Mouse (Mus musculus) myocyte (in vitro differentiated cells): ENCODE measurements at regions not wholly inside any gene's neighbourhood (a gene's known extent, or its start where the extent isn't known, plus 50 kb on each side); places are given as distances from the start of the nearest gene placed in this dataset.
A peak's percentile ranks its signal among the peaks of the same experiment; 100 is the strongest.
"Not testable (repeated sequence)": the region's sequence is repeated elsewhere in the genome, so short reads cannot be mapped to it uniquely, and the experiment has no call there.

Experiments used
- H3K27me3 ChIP-seq: one replicate; pipeline ENCODE4 v1.6.1; 2011; ENCODE audit not compliant: control insufficient read depth, insufficient read depth, insufficient read length
- H3K36me3 ChIP-seq: one replicate; pipeline ENCODE4 v1.6.1; 2011; ENCODE audit not compliant: control insufficient read depth, insufficient read depth
- H3K4me2 ChIP-seq: one replicate; pipeline ENCODE4 v1.6.1; 2011; ENCODE audit warnings: low read depth, control low read depth
- H3K4me3 ChIP-seq: one replicate; pipeline ENCODE4 v1.5.1; 2011; ENCODE audit warnings: mild to moderate bottlenecking, control low read depth, moderate library complexity
- H3K79me2 ChIP-seq: one replicate; pipeline ENCODE4 v1.6.1; 2011; ENCODE audit not compliant: control insufficient read depth, insufficient read depth
- H3ac ChIP-seq: one replicate; pipeline ENCODE4 v1.6.1; 2011; ENCODE audit not compliant: control insufficient read depth, insufficient read length
- CEBPB ChIP-seq: IDR thresholded peaks from 2 replicates; pipeline ENCODE4 v1.6.1; 2011; ENCODE audit warnings: mild to moderate bottlenecking, moderate library complexity; ENCODE audit not compliant: poor library complexity, insufficient read depth, severe bottlenecking
- E2F4 ChIP-seq: IDR thresholded peaks from one replicate; pipeline ENCODE4 v1.6.1; 2011; ENCODE audit warnings: mild to moderate bottlenecking, control low read depth, moderate library complexity; ENCODE audit not compliant: insufficient read depth
- MAX ChIP-seq: IDR thresholded peaks from one replicate; pipeline ENCODE4 v1.6.1; 2011; ENCODE audit warnings: low read depth, mild to moderate bottlenecking, control low read depth
- MYOD1 ChIP-seq, 3 experiments: IDR thresholded peaks; one replicate each; pipeline ENCODE4 v1.6.1; 2011; ENCODE audit warnings: control low read depth in 2 of 3, low read depth in 2 of 3, mild to moderate bottlenecking in 2 of 3, moderate library complexity in 1 of 3; ENCODE audit not compliant: insufficient read length in 2 of 3, control insufficient read depth in 1 of 3
- MYOG ChIP-seq, 3 experiments: IDR thresholded peaks; one replicate each; pipeline ENCODE4 v1.6.1; 2011; ENCODE audit warnings: control low read depth in 2 of 3, low read depth in 2 of 3, mild to moderate bottlenecking in 2 of 3; ENCODE audit not compliant: insufficient read length in 2 of 3, control insufficient read depth in 1 of 3, insufficient read depth in 1 of 3
- POLR2A ChIP-seq: IDR thresholded peaks from one replicate; pipeline ENCODE4 v1.6.1; 2011; ENCODE audit warnings: low read depth, mild to moderate bottlenecking, control low read depth, moderate library complexity; ENCODE audit not compliant: insufficient read length
- POLR2AphosphoS2 ChIP-seq: IDR thresholded peaks from one replicate; pipeline ENCODE4 v1.6.1; 2011; ENCODE audit warnings: low read depth, control low read depth; ENCODE audit not compliant: insufficient read length
- REST ChIP-seq: IDR thresholded peaks from one replicate; pipeline ENCODE4 v1.6.1; 2011; ENCODE audit warnings: mild to moderate bottlenecking, control low read depth, moderate library complexity; ENCODE audit not compliant: insufficient read depth, insufficient read length
- SRF ChIP-seq: IDR thresholded peaks from one replicate; pipeline ENCODE4 v1.6.1; 2011; ENCODE audit warnings: low read depth; ENCODE audit not compliant: control insufficient read depth, insufficient read length
- TCF12 ChIP-seq: IDR thresholded peaks from one replicate; pipeline ENCODE4 v1.6.1; 2011; ENCODE audit warnings: mild to moderate bottlenecking, control low read depth; ENCODE audit not compliant: poor library complexity, insufficient read depth, severe bottlenecking
- TCF3 ChIP-seq: IDR thresholded peaks from one replicate; pipeline ENCODE4 v1.6.1; 2011; ENCODE audit warnings: low read depth, control low read depth; ENCODE audit not compliant: insufficient read length
- USF1 ChIP-seq: IDR thresholded peaks from one replicate; pipeline ENCODE4 v1.6.1; 2011; ENCODE audit warnings: low read depth, mild to moderate bottlenecking, control low read depth, moderate library complexity

- no peak overlapping the region for H3K4me2 ChIP-seq
- H3ac ChIP-seq, result no peak overlapping the region
- H3K79me2 ChIP-seq, result no peaks in the 10 kb centered on the region
- H3K36me3 ChIP-seq, result no peaks in the 10 kb centered on the region
- TF ChIP-seq USF1, result no peak
- TF ChIP-seq MYOG (IDR thresholded peaks at IDR 0.05; ENCODE audit: control insufficient read depth in 1 of 3, insufficient read depth in 1 of 3, insufficient read length in 2 of 3, low read depth in 2 of 3), result no peak
- TF ChIP-seq REST, result no peak
- no peak for TF ChIP-seq TCF3
- no peak for TF ChIP-seq E2F4
- TF ChIP-seq CEBPB, result no peak
- TF ChIP-seq MYOD1 (IDR thresholded peaks at IDR 0.05; ENCODE audit: control insufficient read depth in 1 of 3, insufficient read length in 2 of 3, low read depth in 2 of 3), result no peak
- TF ChIP-seq TCF12, result no peak
- no peak for TF ChIP-seq POLR2AphosphoS2
- TF ChIP-seq MAX, result no peak
- H3K4me3 ChIP-seq, result no peak overlapping the region
- no peaks in the 10 kb centered on the region for H3K27me3 ChIP-seq
Observed at GRCm38 (mm10) chr4:75466880-75467327, 188.8 kb upstream of the Dmac1 start.

- Histone ChIP-seq H3K36me3 (no peaks in the 10 kb centered on the region), H3K4me3 (no peak overlapping the region), H3K27me3 (no peaks in the 10 kb centered on the region), H3K4me2 (no peak overlapping the region), H3ac (no peak overlapping the region), H3K79me2 (no peaks in the 10 kb centered on the region)
- TF ChIP-seq MAX (no peak), E2F4 (no peak), CEBPB (no peak)
Observed at GRCm38 (mm10) chr4:75463579-75463978, 185.5 kb upstream of the Dmac1 start.

GRCm38 (mm10) chr4:75449478-75449877 lies 171.4 kb upstream of the Dmac1 start:
- Histone ChIP-seq H3K27me3 (no peaks in the 10 kb centered on the region), H3K36me3 (no peaks in the 10 kb centered on the region), H3K79me2 (no peaks in the 10 kb centered on the region), H3ac (no peak overlapping the region), H3K4me2 (no peak overlapping the region), H3K4me3 (no peak overlapping the region)
- TF ChIP-seq USF1 (no peak), TCF3 (no peak), MAX (no peak), CEBPB (no peak), TCF12 (no peak), SRF (no peak), POLR2AphosphoS2 (no peak), REST (no peak), E2F4 (no peak), MYOG (IDR thresholded peaks at IDR 0.05; ENCODE audit: control insufficient read depth in 1 of 3, insufficient read depth in 1 of 3, insufficient read length in 2 of 3, low read depth in 2 of 3) (no peak), MYOD1 (IDR thresholded peaks at IDR 0.05; ENCODE audit: control insufficient read depth in 1 of 3, insufficient read length in 2 of 3, low read depth in 2 of 3) (no peak)

- Histone ChIP-seq H3K27me3 (no peaks in the 10 kb centered on the region), H3ac (no peak overlapping the region), H3K36me3 (no peaks in the 10 kb centered on the region), H3K4me3 (no peak overlapping the region), H3K4me2 (no peak overlapping the region), H3K79me2 (no peaks in the 10 kb centered on the region)
- no peak for TF ChIP-seq TCF3
- no peak for TF ChIP-seq MYOG (IDR thresholded peaks at IDR 0.05; ENCODE audit: control insufficient read depth in 1 of 3, insufficient read depth in 1 of 3, insufficient read length in 2 of 3, low read depth in 2 of 3)
- no peak for TF ChIP-seq USF1
- no peak for TF ChIP-seq E2F4
- no peak for TF ChIP-seq MAX
- no peak for TF ChIP-seq POLR2A
- no peak for TF ChIP-seq CEBPB
- TF ChIP-seq MYOD1 (IDR thresholded peaks at IDR 0.05; ENCODE audit: control insufficient read depth in 1 of 3, insufficient read length in 2 of 3, low read depth in 2 of 3), result no peak
- no peak for TF ChIP-seq REST
- no peak for TF ChIP-seq SRF
- no peak for TF ChIP-seq POLR2AphosphoS2
- TF ChIP-seq TCF12, result no peak
Observed at GRCm38 (mm10) chr4:75423296-75423695, 145.2 kb upstream of the Dmac1 start.

GRCm38 (mm10) chr4:75400754-75401153 lies 122.6 kb upstream of the Dmac1 start:
- not testable (repeated sequence) for H3K4me3 ChIP-seq, H3K27me3 ChIP-seq, H3K79me2 ChIP-seq, H3K36me3 ChIP-seq, H3ac ChIP-seq
- peak overlapping the region; percentile 30 for H3K4me2 ChIP-seq
